Mouse (Mus musculus): ENCODE data around the gene Clec5a.

GRCm38 (mm10) chr6:40594804-40595550, 9.4 kb upstream of the Clec5a start:
- no peak for TF ChIP-seq POLR2A (IDR thresholded peaks at IDR 0.05; ENCODE audit: borderline replicate concordance, control insufficient read depth, low read depth, low read length)
- no peak for TF ChIP-seq CTCF (IDR thresholded peaks at IDR 0.05; ENCODE audit: control insufficient read depth, insufficient read depth, low read length)
